11 mouse cellular contexts compared by ENCODE assay signal in the genomic region with DNA sequence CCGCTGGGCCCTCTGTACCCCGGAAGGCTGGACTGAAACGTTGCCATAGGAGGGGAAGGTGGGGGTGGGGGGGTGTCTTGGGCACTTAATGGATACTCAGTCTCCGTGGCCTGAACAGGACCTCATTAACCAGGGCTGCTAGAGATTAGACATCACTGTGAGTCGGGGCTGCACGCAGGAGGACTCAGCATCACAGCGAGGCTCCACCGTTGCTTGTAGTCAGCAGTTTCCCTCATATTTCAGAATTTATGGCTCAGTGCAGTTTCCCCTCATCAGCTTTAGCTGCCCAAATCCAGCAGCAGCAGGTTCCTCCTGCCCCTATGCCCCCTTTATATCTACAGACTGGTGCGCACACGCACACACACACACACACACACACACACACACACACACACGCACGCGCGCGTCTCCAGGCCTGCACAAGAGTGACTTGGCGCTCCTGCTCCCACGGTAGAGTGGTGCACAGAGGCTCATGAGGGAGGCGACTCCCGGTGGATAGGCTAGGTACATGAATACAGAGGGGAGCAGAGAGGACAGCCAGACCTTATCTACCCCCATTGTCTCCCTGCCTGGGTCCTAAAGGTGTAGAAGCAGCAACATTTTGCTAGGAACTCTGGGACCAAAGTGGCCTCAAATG.
DNase-seq lines count a peak whose midpoint lies in the region; ATAC-seq and TF ChIP-seq lines count a peak whose summit lies in the region.
"Had no signal": no experiment of that assay in that cellular context is flagged by ENCODE, and none has a peak within 500 bp of the region (broad histone marks: within the 10 kb centered on the region; RNA-seq: fewer than 3 reads in every experiment).

No protein-coding gene starts in this region.

- no peak overlapping the region for H3K9ac ChIP-seq in kidney, embryonic 15.5 days
- peak overlapping the region; percentile 28; the same call in 1 of the 2 replicates for H3K9ac ChIP-seq in hindbrain, embryonic 16.5 days (ENCODE audit: low read depth, low read length)
- no peak overlapping the region for H3K9ac ChIP-seq in neural tube, embryonic 12.5 days

- H3K36me3 ChIP-seq in kidney, embryonic 15.5 days, result no peaks in the 10 kb centered on the region
- no peaks in the 10 kb centered on the region for H3K36me3 ChIP-seq in kidney, adult 2 months (ENCODE audit: control insufficient read depth, insufficient read depth, low read length)
- H3K36me3 ChIP-seq in forebrain, embryonic 10.5 days (replicated peaks), result no peaks in the 10 kb centered on the region
- H3K36me3 ChIP-seq in hindbrain, embryonic 16.5 days (ENCODE audit: control insufficient read depth, insufficient read depth, low read length), result no peaks in the 10 kb centered on the region
- H3K36me3 ChIP-seq in neural tube, embryonic 12.5 days, result no peaks in the 10 kb centered on the region

- H3K9me3 ChIP-seq in kidney, embryonic 15.5 days (replicated peaks), result no peaks in the 10 kb centered on the region
- peaks cover 14% of the 10 kb centered on the region for H3K9me3 ChIP-seq in forebrain, embryonic 10.5 days
- no peaks in the 10 kb centered on the region; the same call in 1 of the 2 replicates for H3K9me3 ChIP-seq in hindbrain, embryonic 16.5 days (ENCODE audit: control insufficient read depth, low read length)
- H3K9me3 ChIP-seq in neural tube, embryonic 12.5 days, result peaks cover 7% of the 10 kb centered on the region; the same call in 1 of the 2 replicates

- ATAC-seq in kidney, embryonic 15.5 days (replicated peaks; ENCODE audit: low FRiP score), result peak; percentile 23; the same call in 1 of the 2 replicates
- ATAC-seq in hindbrain, embryonic 16.5 days, result peak; percentile 65
- peak; percentile 66; the same call in 1 of the 2 replicates for ATAC-seq in neural tube, embryonic 12.5 days (ENCODE audit: low FRiP score, low read depth)
- ATAC-seq: Patski had no signal

- H3K27me3 ChIP-seq in kidney, embryonic 15.5 days, result no peaks in the 10 kb centered on the region
- no peaks in the 10 kb centered on the region for H3K27me3 ChIP-seq in kidney, adult 2 months (replicated peaks; ENCODE audit: control insufficient read depth, insufficient read depth, low read length)
- H3K27me3 ChIP-seq in forebrain, embryonic 10.5 days (ENCODE audit: poor library complexity, severe bottlenecking), result no peaks in the 10 kb centered on the region
- H3K27me3 ChIP-seq in hindbrain, embryonic 16.5 days (replicated peaks; ENCODE audit: control insufficient read depth, insufficient read depth, low read length), result no peaks in the 10 kb centered on the region
- no peaks in the 10 kb centered on the region for H3K27me3 ChIP-seq in neural tube, embryonic 12.5 days (replicated peaks)
- H3K27me3 ChIP-seq: Patski had no signal

- TF ChIP-seq CTCF in kidney, adult 2 months (conservative IDR thresholded peaks at IDR 0.05; ENCODE audit: insufficient read depth, insufficient read length, low read depth, low read length), result no peak

- no peak for TF ChIP-seq POLR2A in kidney, adult 2 months (IDR thresholded peaks at IDR 0.05; ENCODE audit: low read depth, low read length)

- H3K4me2 ChIP-seq in kidney, embryonic 15.5 days, result no peak overlapping the region
- H3K4me2 ChIP-seq in hindbrain, embryonic 16.5 days (ENCODE audit: low read length), result no peak overlapping the region
- H3K4me2 ChIP-seq in neural tube, embryonic 12.5 days (replicated peaks), result no peak overlapping the region

- H3K4me3 ChIP-seq in kidney, embryonic 15.5 days (replicated peaks), result no peak overlapping the region
- no peak overlapping the region for H3K4me3 ChIP-seq in kidney, adult 2 months (ENCODE audit: insufficient read depth, low read depth, low read length)
- no peak overlapping the region for H3K4me3 ChIP-seq in forebrain, embryonic 10.5 days
- H3K4me3 ChIP-seq in hindbrain, embryonic 16.5 days (ENCODE audit: low read length), result no peak overlapping the region
- H3K4me3 ChIP-seq in neural tube, embryonic 12.5 days, result no peak overlapping the region

- peaks cover 43% of the 10 kb centered on the region for H3K4me1 ChIP-seq in kidney, embryonic 15.5 days
- no peaks in the 10 kb centered on the region for H3K4me1 ChIP-seq in kidney, adult 2 months (ENCODE audit: control insufficient read depth, insufficient read depth, low read length)
- H3K4me1 ChIP-seq in forebrain, embryonic 10.5 days, result peaks cover 27% of the 10 kb centered on the region
- H3K4me1 ChIP-seq in hindbrain, embryonic 16.5 days (ENCODE audit: control insufficient read depth, insufficient read depth, low read depth, low read length), result peaks cover 4% of the 10 kb centered on the region; the same call in 1 of the 2 replicates
- H3K4me1 ChIP-seq in neural tube, embryonic 12.5 days, result peaks cover 19% of the 10 kb centered on the region

- DNase-seq in kidney, adult 2 months, result no peak
- no peak for DNase-seq in forebrain, embryonic 10.5 days (ENCODE audit: extremely low spot score, low spot score)
- DNase-seq in natural killer cell, adult 2 months (ENCODE audit: low spot score in 2 of 2), result no peak
- DNase-seq in testis, postnatal 14 days (ENCODE audit: low spot score), result no peak
- DNase-seq in adrenal gland, postnatal 36 days, result no peak
- DNase-seq: kidney, postnatal 25 days; right cerebral cortex, adult 18-20 months had no signal

- 44% methylated on average over 19 of the region's 19 CpGs for WGBS in kidney, embryonic 15.5 days
- WGBS in kidney, adult 2 months, result 49% methylated on average over 19 of the region's 19 CpGs
- 70% methylated on average over 19 of the region's 19 CpGs for WGBS in forebrain, embryonic 10.5 days
- 56% methylated on average over 18 of the region's 19 CpGs for WGBS in hindbrain, embryonic 16.5 days
- 69% methylated on average over 19 of the region's 19 CpGs for WGBS in neural tube, embryonic 12.5 days

- peak overlapping the region; percentile 86 for H3K27ac ChIP-seq in kidney, embryonic 15.5 days
- H3K27ac ChIP-seq in kidney, adult 2 months (ENCODE audit: insufficient read depth, low read depth, low read length), result no peak overlapping the region
- H3K27ac ChIP-seq in forebrain, embryonic 10.5 days, result peak overlapping the region; percentile 54
- no peak overlapping the region for H3K27ac ChIP-seq in hindbrain, embryonic 16.5 days (ENCODE audit: low read depth, low read length)
- H3K27ac ChIP-seq in neural tube, embryonic 12.5 days, result no peak overlapping the region

Comparison
In these comparisons a context has a peak if more than half of its experiments do, and no peak if none do; other contexts are left out.
1. H3K27ac ChIP-seq: peak in kidney, embryonic 15.5 days (single experiment) and forebrain, embryonic 10.5 days (single experiment); none in kidney, adult 2 months (single experiment), hindbrain, embryonic 16.5 days (single experiment) and neural tube, embryonic 12.5 days (single experiment).
2. Peak in every context shown above with its lines, with median percentiles within 50 percentile points of each other: ATAC-seq.